Mouse (Mus musculus): ENCODE data around the gene Prdm12.

DNA sequence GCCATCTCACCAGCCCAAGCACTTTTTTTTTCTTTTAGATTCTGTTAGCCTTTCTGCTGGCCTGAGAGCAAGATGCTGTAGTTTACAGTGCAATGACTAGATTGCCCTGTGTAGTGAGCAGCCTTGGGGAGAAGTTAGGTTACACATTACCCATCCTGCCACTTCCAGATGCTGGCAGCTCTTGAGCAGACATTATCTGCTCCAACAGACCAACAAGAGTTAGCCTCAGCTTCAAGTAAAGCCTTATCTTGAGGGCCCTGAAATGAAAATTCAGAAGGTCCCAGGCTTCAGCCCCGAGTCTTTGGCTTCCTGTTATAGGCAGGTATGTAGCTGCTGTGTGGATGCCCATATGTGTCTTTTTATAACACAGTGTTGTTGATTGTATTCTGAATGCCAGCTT, 32.3 kb upstream of the Prdm12 start:
- TF ChIP-seq CTCF (IDR thresholded peaks at IDR 0.05; ENCODE audit: insufficient read depth, low read length) (no peak), POLR2A (IDR thresholded peaks at IDR 0.05; ENCODE audit: borderline replicate concordance, extremely low read depth, low read depth, low read length) (no peak)

Measured in lung, adult 2 months (tissue).